Mouse (Mus musculus) left cerebral cortex, postnatal 4 days (tissue): ENCODE results near the gene Rapgefl1. TPM values are rescaled to one million over a fixed set of nuclear protein-coding genes. Genes with fewer than 3 reads are reported as not detected.
"Not testable (repeated sequence)": the region's sequence is repeated elsewhere in the genome, so short reads cannot be mapped to it uniquely, and the experiment has no call there.

ENCODE experiments used
- DNase-seq: peaks from one replicate; pipeline ENCODE4 v3.0.0-alpha.2; 2022
- intact Hi-C: fragments of 180-260 bp; cut with DNase I; formaldehyde crosslinking; loops from one replicate; pipeline ENCODE4 v1.15.1; 2025
- total RNA-seq, 2 experiments: library from RNA; stranded (reverse); gene quantifications; 2 replicates each; pipeline ENCODE4 v1.2.3; 2021

Rapgefl1 gene
- total RNA-seq, 2 experiments from 2014 or later = 87.3 to 91.8 TPM

GRCm38 (mm10) chr11:98809457-98810290 lies 26.9 kb upstream of the Rapgefl1 start:
- intact Hi-C loops = no loop called here
- DNase-seq = peak; percentile 100

GRCm38 (mm10) chr11:98810686-98811085 lies 25.9 kb upstream of the Rapgefl1 start:
- intact Hi-C loops = no loop called here
- no peak for DNase-seq

GRCm38 (mm10) chr11:98816706-98817239 lies 19.8 kb upstream of the Rapgefl1 start:
- DNase-seq = no peak
- intact Hi-C loops = no loop called here

GRCm38 (mm10) chr11:98820968-98821367 lies 15.6 kb upstream of the Rapgefl1 start:
- DNase-seq = no peak

GRCm38 (mm10) chr11:98826071-98826470 lies 10.5 kb upstream of the Rapgefl1 start:
- DNase-seq, intact Hi-C loops: not testable (repeated sequence)

More at GRCm38 (mm10) chr11:98820968-98821367, 15.6 kb upstream of the Rapgefl1 start:
- intact Hi-C loops = no loop called here

GRCm38 (mm10) chr11:98827877-98828276 lies 8.7 kb upstream of the Rapgefl1 start:
- intact Hi-C loops = no loop called here

GRCm38 (mm10) chr11:98829091-98829775 lies 7.4 kb upstream of the Rapgefl1 start:
- intact Hi-C loops = no loop called here
- no peak for DNase-seq

More at GRCm38 (mm10) chr11:98827877-98828276, 8.7 kb upstream of the Rapgefl1 start:
- no peak for DNase-seq

- intact Hi-C loops = no loop called here
- no peak for DNase-seq
Measured at GRCm38 (mm10) chr11:98829875-98830274, 6.7 kb upstream of the Rapgefl1 start.

GRCm38 (mm10) chr11:98835296-98835695 lies 1.3 kb upstream of the Rapgefl1 start:
- intact Hi-C loops = no loop called here
- DNase-seq = no peak

GRCm38 (mm10) chr11:98835725-98836124 lies 860 bp upstream of the Rapgefl1 start:
- no peak for DNase-seq
- intact Hi-C loops = no loop called here

- intact Hi-C loops = no loop called here
- no peak for DNase-seq
Measured at GRCm38 (mm10) chr11:98836128-98836527, 457 bp upstream of the Rapgefl1 start.

GRCm38 (mm10) chr11:98837231-98837704 lies 683 bp downstream of the Rapgefl1 start:
- no peak for DNase-seq

GRCm38 (mm10) chr11:98837917-98838316 lies 1.3 kb downstream of the Rapgefl1 start:
- no peak for DNase-seq
- intact Hi-C loops = no loop called here

More at GRCm38 (mm10) chr11:98837231-98837704, 683 bp downstream of the Rapgefl1 start:
- intact Hi-C loops = no loop called here

GRCm38 (mm10) chr11:98838512-98838911 lies 1.9 kb downstream of the Rapgefl1 start:
- DNase-seq = no peak
- intact Hi-C loops = no loop called here

GRCm38 (mm10) chr11:98839402-98839801 lies 2.8 kb downstream of the Rapgefl1 start:
- intact Hi-C loops = no loop called here
- DNase-seq = no peak

GRCm38 (mm10) chr11:98839897-98840296 lies 3.3 kb downstream of the Rapgefl1 start:
- intact Hi-C loops = no loop called here
- no peak for DNase-seq

- intact Hi-C loops = no loop called here
- DNase-seq = peak; percentile 45
Measured at GRCm38 (mm10) chr11:98846016-98846415, 9.4 kb downstream of the Rapgefl1 start.

- intact Hi-C loops = no loop called here
- no peak for DNase-seq
Measured at GRCm38 (mm10) chr11:98846865-98847604, 10.4 kb downstream of the Rapgefl1 start.

- intact Hi-C loops = no loop called here
Measured at GRCm38 (mm10) chr11:98849196-98849894, 12.8 kb downstream of the Rapgefl1 start.

More at GRCm38 (mm10) chr11:98849196-98849894, 12.8 kb downstream of the Rapgefl1 start:
- DNase-seq = no peak
